Mouse (Mus musculus) left cerebral cortex, adult 2 months (tissue): ENCODE measurements around the gene Pbld2. TPM values are rescaled to one million over a fixed set of nuclear protein-coding genes. Genes with fewer than 3 reads are reported as not detected.

ENCODE experiments used
- DNase-seq, 2 experiments: peaks; one replicate each; pipeline ENCODE4 v3.0.0; 2021 to 2022; ENCODE audit warnings: low spot score in 2 of 2, mixed read lengths in 1 of 2; ENCODE audit errors: extremely low spot score in 1 of 2
- H3K27ac ChIP-seq: fragments of 200-600 bp; 2 replicates; pipeline ENCODE4 v1.8.1; 2022
- H3K4me3 ChIP-seq: fragments of 200-600 bp; 2 replicates; pipeline ENCODE4 v1.8.1; 2022
- CTCF ChIP-seq: fragments of 200-600 bp; IDR thresholded peaks from 2 replicates; pipeline ENCODE4 v1.8.1; 2022; ENCODE audit warnings: antibody characterized with exemption, mild to moderate bottlenecking, moderate library complexity
- intact Hi-C: fragments of 180-260 bp; cut with DNase I; formaldehyde crosslinking; loops from one replicate; pipeline ENCODE4 v1.15.1; 2025
- long read RNA-seq, 2 experiments: library from polyadenylated mRNA; stranded (forward); transcript quantifications; one replicate each; pipeline ENCODE4 v2.0.0; 2021; ENCODE audit warnings: borderline mapping rate in 2 of 2
- total RNA-seq, 2 experiments: library from RNA; stranded (reverse); gene quantifications; 2 replicates each; pipeline ENCODE4 v1.2.3; 2021

Pbld2 gene
- total RNA-seq: 1 to 10 TPM; 2.7 to 3.3 TPM
- long read RNA-seq, experiment 1, partial matches to known transcripts: 0 of 1 reads
- long read RNA-seq, experiment 1, other reads (novel, unspliced or antisense): 1 of 1 reads
- long read RNA-seq, experiment 2, partial matches to known transcripts: 0 of 3 reads
- long read RNA-seq, experiment 2, other reads (novel, unspliced or antisense): 2 of 3 reads

DNA sequence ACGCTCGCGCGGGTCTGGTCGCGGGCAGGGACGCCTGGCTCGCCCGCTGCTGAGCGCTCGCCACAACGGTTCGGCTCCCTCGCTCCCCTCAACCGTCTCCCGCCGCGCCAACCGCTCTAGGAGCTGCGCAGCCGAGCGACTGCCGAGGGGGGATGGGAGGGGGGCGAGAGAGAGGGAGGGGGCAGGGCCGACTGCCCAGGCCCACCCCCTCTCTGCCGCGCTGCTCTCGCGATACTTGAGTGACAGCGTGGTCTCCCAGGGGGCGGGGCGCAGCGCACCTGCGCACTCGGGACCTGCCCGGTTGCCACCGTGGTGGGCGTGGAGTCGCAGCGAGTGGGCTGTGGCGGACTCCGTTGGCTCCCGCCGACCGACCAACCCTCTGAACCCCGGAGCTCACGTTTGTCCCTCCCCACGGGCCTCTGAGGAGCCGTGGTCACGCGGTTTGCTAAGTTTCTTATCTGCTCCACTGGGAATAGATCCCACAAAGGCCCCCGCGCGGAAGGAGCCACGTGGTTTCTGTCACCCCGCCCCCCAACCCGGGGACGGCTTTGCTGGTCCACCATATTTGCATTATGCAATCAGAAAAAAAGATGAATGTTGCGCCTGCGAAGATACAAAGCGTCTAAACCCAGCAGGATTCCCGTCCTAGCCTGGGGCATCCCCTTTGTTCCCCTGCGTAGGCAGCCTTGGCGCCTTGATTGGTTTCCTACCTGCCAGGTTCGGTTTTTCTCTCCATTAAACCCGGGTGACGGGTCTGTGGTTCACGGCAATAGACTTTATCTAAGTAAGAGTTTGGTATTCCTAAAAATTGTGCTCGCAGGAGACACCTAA, at the start of gene Pbld2, which contains the start of gene Hnrnph3:
TSS of gene Pbld2 (plus strand) at position 567 of the 831 bp plus-strand sequence.
TSS of gene Hnrnph3 (minus strand) at position 469 of the 831 bp plus-strand sequence.
- TF ChIP-seq CTCF: no peak
- Histone ChIP-seq H3K27ac (peak within 1 kb of the TSS; percentile 100), H3K4me3 (peak within 1 kb of the TSS; percentile 85)
- intact Hi-C loops: loop anchor here (1.0 to 10.0 kb wide), 8 partner anchors 43 to 537 kb away; partner anchors contain the start of genes Dnajc12, Herc4, Rufy2 and Sirt1
- DNase-seq: peak; percentile 98 to 99

DNA sequence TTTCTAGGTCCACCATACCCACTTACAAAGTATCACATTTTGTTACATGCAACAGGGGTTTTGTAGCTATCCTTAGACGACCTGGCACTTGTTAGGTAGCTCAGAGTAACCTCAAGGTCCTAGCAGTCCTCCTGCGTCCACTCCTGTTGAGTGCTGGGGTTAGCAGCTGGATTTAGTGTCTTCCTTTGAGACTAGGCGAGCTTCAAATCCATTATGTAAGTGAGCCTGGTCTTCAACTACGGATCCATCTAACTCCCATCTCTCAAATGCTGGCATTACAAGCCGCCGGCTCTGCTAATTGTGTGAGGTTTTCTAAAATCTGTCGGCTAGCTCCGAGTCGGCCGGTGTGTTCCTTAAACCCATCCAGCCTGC, 44.5 kb upstream of the Pbld2 start:
- peak overlapping the region; percentile 90 for H3K4me3 ChIP-seq
- no peak for DNase-seq
- peak overlapping the region; percentile 94 for H3K27ac ChIP-seq
- intact Hi-C loops: loop anchor here (1.0 to 5.0 kb wide), 3 partner anchors 44 to 112 kb away; no protein-coding TSS in a partner anchor
- TF ChIP-seq CTCF: no peak

DNA sequence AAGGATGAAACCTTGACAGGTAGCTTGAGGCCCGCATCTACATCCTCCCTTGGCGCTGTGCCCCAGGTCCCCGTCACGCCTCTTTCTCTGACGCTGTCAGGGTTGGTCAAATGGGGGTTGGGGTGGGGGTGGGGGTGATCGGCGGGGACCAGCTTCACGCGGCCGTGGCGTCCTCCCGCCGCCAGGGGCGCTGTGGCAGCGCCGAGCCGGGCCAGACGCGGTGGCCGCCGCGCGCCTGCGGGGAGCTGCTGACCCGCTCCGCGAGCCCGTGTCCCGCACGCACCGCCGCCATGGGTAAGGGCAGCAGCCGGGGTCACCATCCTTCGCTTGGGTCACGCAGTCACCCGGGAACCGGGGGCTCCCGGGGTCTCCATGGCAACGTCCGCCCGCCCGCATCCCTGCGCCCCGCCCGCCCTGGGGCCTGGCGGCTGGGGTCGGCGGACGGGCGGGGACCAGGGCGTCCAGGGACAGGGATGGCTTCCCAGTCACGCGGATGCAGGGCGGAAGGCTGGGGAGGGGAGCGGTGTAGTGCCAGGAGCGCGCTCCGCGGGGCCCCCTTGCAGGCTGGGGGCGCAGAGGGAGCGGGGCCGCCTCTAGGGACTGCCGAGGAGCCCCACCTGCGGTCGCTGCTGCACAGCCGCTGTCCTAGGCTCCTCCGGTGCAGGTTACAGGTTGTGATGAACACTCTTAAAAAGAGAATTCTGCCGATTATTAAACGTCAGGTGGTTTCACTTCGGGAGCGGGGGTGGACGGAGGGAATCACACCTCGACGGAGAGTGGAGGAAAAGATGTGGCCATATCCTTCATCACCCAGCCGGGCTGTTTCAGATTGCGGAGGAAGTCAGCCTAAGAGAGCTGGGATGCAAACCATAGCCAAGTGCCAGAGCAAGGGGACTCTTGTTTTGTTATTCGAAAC, 43.8 kb upstream of the Pbld2 start, which contains the start of gene Rufy2:
TSS of gene Rufy2 (plus strand) at position 185 of the 916 bp plus-strand sequence.
- H3K27ac ChIP-seq: peak within 1 kb of the TSS; percentile 94
- peak; percentile 90 for TF ChIP-seq CTCF
- H3K4me3 ChIP-seq: peak within 1 kb of the TSS; percentile 90
- peak; percentile 87 to 92 for DNase-seq
- intact Hi-C loops: loop anchor here (1.0 to 5.0 kb wide), 3 partner anchors 43 to 113 kb away; no protein-coding TSS in a partner anchor

DNA sequence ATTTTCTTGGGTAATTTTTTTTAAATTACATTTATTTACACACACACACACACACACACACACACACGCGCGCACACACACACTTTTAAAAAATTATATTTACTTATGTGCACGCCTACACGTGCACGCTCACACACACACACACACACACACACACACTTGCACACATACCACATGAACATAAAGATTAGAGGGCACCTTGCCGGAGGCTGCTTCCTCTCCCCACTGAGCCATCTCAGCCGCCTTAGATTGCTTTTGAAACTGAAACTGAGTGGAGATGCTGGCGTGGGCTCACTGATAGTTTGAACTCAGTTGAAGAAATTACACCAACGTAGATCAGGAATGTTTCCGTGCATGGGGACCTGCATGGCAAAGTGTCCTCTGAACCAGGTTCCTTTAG, 40.0 kb upstream of the Pbld2 start:
- no peak for DNase-seq
- intact Hi-C loops: loop anchor here (5.0 kb wide), 2 partner anchors 83 to 117 kb away; no protein-coding TSS in a partner anchor
- no peak for TF ChIP-seq CTCF
- Histone ChIP-seq H3K27ac (no peak overlapping the region), H3K4me3 (no peak overlapping the region)

DNA sequence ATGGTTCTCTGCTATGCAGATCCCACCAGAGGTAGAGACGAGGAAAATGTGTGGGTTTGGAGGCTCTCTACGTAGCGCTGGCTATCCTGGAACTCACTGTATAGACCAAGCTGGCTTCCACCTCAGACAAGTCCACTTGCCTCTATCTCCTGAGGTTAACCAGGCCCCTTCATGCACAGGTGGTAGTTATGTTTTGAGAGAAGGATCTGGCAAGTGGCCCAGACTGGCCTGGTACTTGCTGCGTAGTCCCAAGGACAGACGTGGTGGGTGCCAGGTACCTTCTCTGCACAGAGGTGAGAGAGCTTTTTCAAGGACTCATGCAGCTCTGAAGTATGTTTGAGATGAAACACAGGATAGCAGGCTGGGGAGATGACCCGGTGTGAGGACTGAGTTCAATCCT, 39.6 kb upstream of the Pbld2 start:
- intact Hi-C loops: loop anchor here (5.0 kb wide), 2 partner anchors 83 to 117 kb away; no protein-coding TSS in a partner anchor
- no peak for DNase-seq
- Histone ChIP-seq H3K4me3 (no peak overlapping the region), H3K27ac (no peak overlapping the region)
- no peak for TF ChIP-seq CTCF

DNA sequence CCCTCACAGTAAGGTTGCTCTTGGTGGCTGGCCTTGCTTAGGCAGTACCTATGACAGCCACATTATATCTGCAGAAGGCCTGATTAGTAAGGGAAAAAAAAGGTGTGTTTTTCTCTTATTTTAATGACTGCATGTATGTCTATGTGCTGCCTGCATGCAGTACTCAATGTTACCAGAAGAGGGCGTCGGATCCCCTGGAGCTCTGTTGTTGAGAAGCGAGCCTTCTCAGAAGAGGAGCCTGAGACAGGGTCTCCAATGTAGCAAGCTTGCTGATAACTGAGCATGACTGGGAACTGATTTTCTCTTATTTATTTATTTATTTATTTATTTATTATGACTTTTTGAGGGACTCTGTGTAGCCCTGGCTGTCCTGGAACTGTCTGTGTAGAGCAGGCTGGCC, 36.8 kb upstream of the Pbld2 start:
- DNase-seq: no peak
- Histone ChIP-seq H3K4me3 (no peak overlapping the region), H3K27ac (no peak overlapping the region)
- intact Hi-C loops: no loop called here
- TF ChIP-seq CTCF: peak; percentile 68

DNA sequence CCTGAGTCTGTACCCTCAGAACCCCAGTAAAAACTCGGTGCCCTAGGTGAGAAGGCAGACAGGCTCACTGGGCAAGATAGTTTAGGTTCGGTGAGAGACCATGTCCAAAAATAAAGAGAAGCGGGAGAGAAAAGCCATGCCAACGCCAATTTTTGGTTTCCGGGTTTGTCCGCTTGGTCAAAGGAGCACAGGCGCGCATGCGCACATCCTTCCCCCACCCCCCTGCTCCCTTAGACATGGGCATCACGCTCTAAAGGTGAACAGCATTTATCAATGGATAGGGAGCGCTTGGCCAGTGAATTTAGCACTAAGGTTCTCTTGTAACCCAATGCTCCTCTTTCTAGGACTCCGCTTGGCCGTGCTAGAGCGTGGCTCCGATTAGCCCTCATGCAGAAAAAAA, 33.5 kb upstream of the Pbld2 start:
- Histone ChIP-seq H3K27ac (no peak overlapping the region), H3K4me3 (no peak overlapping the region)
- DNase-seq: no peak
- intact Hi-C loops: no loop called here
- TF ChIP-seq CTCF: no peak

DNA sequence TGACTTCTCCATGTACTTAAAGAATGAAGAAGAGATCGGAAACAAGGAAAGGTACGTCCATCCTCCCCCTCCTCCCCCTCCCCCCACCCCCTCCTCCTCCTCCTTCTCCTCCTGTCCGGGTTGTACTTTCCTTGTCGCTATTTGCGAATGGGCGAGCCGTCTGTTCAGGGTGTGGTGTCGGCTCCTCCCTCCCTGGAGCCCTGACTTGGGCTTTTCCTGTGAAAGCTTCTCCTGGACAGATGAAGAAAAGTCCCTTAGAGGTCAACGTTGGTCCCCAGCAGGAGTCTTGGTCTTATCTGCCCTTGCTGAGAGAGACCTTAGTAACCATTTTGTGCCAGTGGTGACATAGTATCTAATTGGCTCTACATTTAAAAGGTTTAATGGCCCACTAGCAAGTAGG, 30.1 kb upstream of the Pbld2 start:
- Histone ChIP-seq H3K4me3 (no peak overlapping the region), H3K27ac (no peak overlapping the region)
- no peak for TF ChIP-seq CTCF
- intact Hi-C loops: no loop called here
- no peak for DNase-seq

DNA sequence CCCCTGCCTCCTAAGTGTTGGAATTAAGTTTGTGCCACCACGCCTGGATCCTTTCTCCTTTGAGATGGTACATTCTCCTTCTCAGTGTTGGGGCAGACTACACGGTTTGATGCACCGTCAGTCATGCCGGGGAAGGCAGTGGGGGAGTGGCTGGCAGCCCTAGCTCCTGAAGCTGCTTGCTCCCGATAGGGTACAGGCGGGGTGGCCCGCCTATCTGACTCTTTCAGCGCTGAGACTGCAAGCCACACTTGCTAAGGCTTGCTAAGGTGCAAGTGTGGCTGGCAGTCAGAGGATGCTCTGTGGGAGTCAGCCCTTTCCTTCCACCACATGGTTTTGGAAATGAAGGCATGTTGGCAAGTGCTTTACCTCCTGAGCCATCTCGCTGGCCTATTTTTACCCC, 23.5 kb upstream of the Pbld2 start:
- Histone ChIP-seq H3K27ac (no peak overlapping the region), H3K4me3 (no peak overlapping the region)
- no peak for TF ChIP-seq CTCF
- intact Hi-C loops: no loop called here
- no peak for DNase-seq

DNA sequence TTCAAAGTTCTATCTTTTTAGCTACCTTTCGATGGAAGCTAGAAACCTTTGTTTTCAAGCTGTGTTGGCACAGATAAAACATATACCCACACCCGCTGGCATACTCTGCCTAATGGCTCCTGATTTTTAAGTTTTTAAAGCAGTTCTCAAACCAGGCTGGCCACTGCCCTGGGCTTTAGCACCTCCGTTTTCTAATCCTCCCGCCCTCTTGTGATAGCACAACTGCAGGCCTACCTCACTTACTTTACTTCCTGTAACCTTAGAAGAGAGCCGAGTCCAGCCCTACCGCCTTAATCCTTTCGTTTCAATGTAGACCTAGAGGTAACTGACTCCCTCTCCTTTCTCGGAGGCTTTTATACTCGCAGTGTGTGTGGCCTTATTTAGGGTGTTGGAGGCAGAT, 20.9 kb upstream of the Pbld2 start:
- no peak for TF ChIP-seq CTCF
- Histone ChIP-seq H3K27ac (no peak overlapping the region), H3K4me3 (no peak overlapping the region)
- intact Hi-C loops: no loop called here
- DNase-seq: no peak

DNA sequence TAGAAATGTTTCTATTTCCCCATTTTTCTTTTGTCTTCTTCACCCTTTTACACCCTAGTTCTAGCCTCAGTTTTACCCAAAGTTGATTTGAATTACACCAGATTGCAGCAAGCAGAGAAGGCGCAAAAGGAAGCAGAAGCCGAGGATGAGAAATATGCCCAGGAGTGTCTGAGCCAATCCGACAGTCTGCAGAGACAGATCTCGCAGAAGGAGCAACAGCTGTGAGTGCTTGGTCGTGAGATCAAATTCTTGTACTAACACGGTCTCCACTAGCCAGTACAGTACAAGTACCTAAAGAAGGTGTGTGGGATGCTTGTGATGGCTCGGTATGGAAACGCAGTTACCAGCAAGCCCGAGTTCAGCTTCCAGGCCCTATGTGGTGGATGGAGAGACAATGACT, 19.6 kb upstream of the Pbld2 start:
- no peak overlapping the region for H3K27ac ChIP-seq
- no peak for TF ChIP-seq CTCF
- no peak overlapping the region for H3K4me3 ChIP-seq
- intact Hi-C loops: no loop called here
- DNase-seq: no peak

DNA sequence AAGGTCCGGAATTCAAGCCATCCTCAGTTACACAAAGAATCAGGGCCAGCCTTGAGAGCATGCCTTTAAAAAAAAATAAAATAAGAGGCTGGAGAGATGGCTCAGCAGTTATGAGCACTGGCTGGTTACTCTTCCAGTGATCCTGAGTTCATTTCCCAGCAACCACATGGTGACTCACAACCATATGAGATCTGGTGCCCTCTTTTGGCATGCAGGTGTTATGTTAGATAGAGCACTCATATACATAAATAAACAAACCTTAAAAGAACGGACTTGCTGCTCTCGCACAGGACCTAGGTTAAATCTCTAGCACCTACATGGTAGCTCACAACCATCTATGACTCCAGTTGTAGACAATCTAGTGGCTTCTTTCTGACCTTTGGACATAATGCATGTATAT, 15.9 kb upstream of the Pbld2 start:
- no peak for DNase-seq
- Histone ChIP-seq H3K4me3 (no peak overlapping the region), H3K27ac (no peak overlapping the region)
- TF ChIP-seq CTCF: no peak
- intact Hi-C loops: no loop called here
